8 mouse cellular contexts compared by ENCODE assay signal in the genomic region with DNA sequence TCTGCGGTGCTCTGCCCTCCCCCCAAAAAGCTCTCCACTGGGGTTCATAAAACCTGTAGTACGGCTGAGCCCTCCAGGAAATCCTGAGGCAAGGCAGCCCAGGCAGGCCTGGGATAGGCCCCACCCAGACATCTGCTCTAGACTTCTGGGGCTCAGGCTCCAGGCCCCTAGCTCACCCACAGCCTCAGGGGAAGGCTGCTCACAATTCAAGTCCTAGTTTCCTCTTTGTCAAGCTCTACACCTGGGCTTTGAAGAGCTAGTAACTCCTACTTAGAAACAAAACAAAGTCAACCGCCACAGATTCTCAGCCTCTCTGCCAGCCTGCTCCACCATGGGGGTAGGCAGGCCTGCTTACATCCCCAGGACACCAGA. TPM values are rescaled to one million over a fixed set of nuclear protein-coding genes. Genes with fewer than 3 reads are reported as not detected.
DNase-seq lines count a peak whose midpoint lies in the region; ATAC-seq and TF ChIP-seq lines count a peak whose summit lies in the region.

No protein-coding gene starts in this region.

- TF ChIP-seq CTCF in left cerebral cortex, adult 2 months (IDR thresholded peaks at IDR 0.05) = no peak
- TF ChIP-seq CTCF in liver, adult 2 months (IDR thresholded peaks at IDR 0.05; ENCODE audit: low read depth, low read length) = no peak

- H3K36me3 ChIP-seq in liver, adult 2 months (ENCODE audit: control insufficient read depth, insufficient read depth, low read length) = peaks cover 27% of the 10 kb centered on the region

- WGBS in liver, adult 2 months = 31% methylated on average over 3 of the region's 3 CpGs

- H3K79me2 ChIP-seq in liver, adult 2 months (ENCODE audit: control insufficient read depth, insufficient read depth, low read length) = peaks cover 15% of the 10 kb centered on the region; the same call in 1 of the 2 replicates

- intact Hi-C loops in left cerebral cortex, adult 2 months (cut with DNase I) = no loop called here
- intact Hi-C loops in left cerebral cortex, postnatal 36 days (cut with DNase I) = no loop called here
- intact Hi-C loops in heart, postnatal 14 days (cut with DNase I) = no loop called here

- no peaks in the 10 kb centered on the region for H3K27me3 ChIP-seq in liver, adult 2 months (ENCODE audit: control insufficient read depth, insufficient read depth, low read length)

- TF ChIP-seq POLR2A in liver, adult 2 months (IDR thresholded peaks at IDR 0.05; ENCODE audit: extremely low read depth, insufficient read depth, low read length) = no peak

- no peak for ATAC-seq in monocyte, adult 5-6 weeks (replicated peaks; ENCODE audit: insufficient number of reproducible peaks, low FRiP score, low TSS enrichment, poor library complexity, severe bottlenecking)

- H3K4me1 ChIP-seq in liver, adult 2 months (ENCODE audit: control insufficient read depth, insufficient read depth, low read length) = peaks cover 26% of the 10 kb centered on the region

- H3K4me3 ChIP-seq in left cerebral cortex, adult 2 months = no peak overlapping the region
- H3K4me3 ChIP-seq in liver, adult 2 months (ENCODE audit: insufficient read depth, low read depth, low read length) = no peak overlapping the region

- H3K27ac ChIP-seq in left cerebral cortex, adult 2 months = peak overlapping the region; percentile 77
- H3K27ac ChIP-seq in liver, adult 2 months (replicated peaks; ENCODE audit: insufficient read depth, low read depth, low read length) = peak overlapping the region; percentile 48

- H3K9ac ChIP-seq in liver, adult 2 months (ENCODE audit: low read depth, low read length) = 0 out of 2 replicates have a peak overlapping the region, but pooled peaks have one; percentile 9

- DNase-seq in left cerebral cortex, adult 2 months (ENCODE audit: extremely low spot score in 1 of 2, low spot score in 2 of 2) = no peak
- no peak for DNase-seq in left cerebral cortex, postnatal 36 days (ENCODE audit: low spot score in 2 of 2)
- DNase-seq in cerebellum, postnatal 10 days = peak; percentile 65 to 70
- DNase-seq in heart, postnatal 14 days = peak; percentile 42 to 47
- no peak for DNase-seq in liver, adult 2 months (ENCODE audit: extremely low read depth, low read depth, low spot score)
- peak; percentile 30 for DNase-seq in retina, embryonic 14.5 days (ENCODE audit: low spot score)
- no peak for DNase-seq in spleen, postnatal 4 days (ENCODE audit: low spot score in 2 of 2)

RNA-seq across cellular contexts. Expression of a gene that starts 3.7 kb away (rescaled TPM):
- total RNA-seq in left cerebral cortex, adult 2 months (2021) = 10 to 100 TPM; 16.5 to 18.8 TPM
- total RNA-seq in left cerebral cortex, postnatal 36 days (2021) = 10 to 100 TPM; 17.2 to 20.6 TPM
- total RNA-seq in heart, postnatal 14 days (2021) = 10 to 100 TPM; 28.7 to 30.8 TPM
- 70.1 and 70.3 TPM in 2 replicates for total RNA-seq in liver, adult 2 months (2014; rRNA removed)
- polyA plus RNA-seq in liver, adult 2 months (2012; rRNA removed) = 67.3 and 84.8 TPM in 2 replicates
- 131 to 175 TPM (median 165 TPM) in 3 replicates for total RNA-seq in monocyte, adult 5-6 weeks (2017)

RNA-seq across cellular contexts. Expression of a gene that starts 7.4 kb away (rescaled TPM):
- total RNA-seq in left cerebral cortex, adult 2 months (2021) = not detected
- total RNA-seq in left cerebral cortex, postnatal 36 days (2021) = under 1 TPM; 0.15 to 0.25 TPM
- total RNA-seq in heart, postnatal 14 days (2021) = under 1 TPM in 1 of 2 experiments, not detected in 1; 0.07 TPM
- total RNA-seq in liver, adult 2 months (2014; rRNA removed) = not detected in 2 replicates
- polyA plus RNA-seq in liver, adult 2 months (2012; rRNA removed) = not detected in 2 replicates
- not detected in 3 replicates for total RNA-seq in monocyte, adult 5-6 weeks (2017)

RNA-seq across cellular contexts. Expression of a gene that starts 13.1 kb away (rescaled TPM):
- 100 to 1,000 TPM; 187 to 209 TPM for total RNA-seq in left cerebral cortex, adult 2 months (2021)
- total RNA-seq in left cerebral cortex, postnatal 36 days (2021) = 100 to 1,000 TPM; 183 to 198 TPM
- total RNA-seq in heart, postnatal 14 days (2021) = 100 to 1,000 TPM in 1 of 2 experiments, 10 to 100 TPM in 1; 99.9 to 105 TPM
- total RNA-seq in liver, adult 2 months (2014; rRNA removed) = 60.3 and 65.2 TPM in 2 replicates
- polyA plus RNA-seq in liver, adult 2 months (2012; rRNA removed) = 37.7 and 43.2 TPM in 2 replicates
- total RNA-seq in monocyte, adult 5-6 weeks (2017) = 75.9 to 107 TPM (median 106 TPM) in 3 replicates

RNA-seq across cellular contexts. Expression of a gene that starts 13.2 kb away (rescaled TPM):
- total RNA-seq in left cerebral cortex, adult 2 months (2021) = 10 to 100 TPM; 30.1 to 31.1 TPM
- 10 to 100 TPM; 26.0 to 29.8 TPM for total RNA-seq in left cerebral cortex, postnatal 36 days (2021)
- total RNA-seq in heart, postnatal 14 days (2021) = 10 to 100 TPM; 19.3 to 21.4 TPM
- 19.7 and 20.7 TPM in 2 replicates for total RNA-seq in liver, adult 2 months (2014; rRNA removed)
- 8.8 and 13.8 TPM in 2 replicates for polyA plus RNA-seq in liver, adult 2 months (2012; rRNA removed)
- total RNA-seq in monocyte, adult 5-6 weeks (2017) = 77.3 to 82.1 TPM (median 79.9 TPM) in 3 replicates

RNA-seq across cellular contexts. Expression of a gene that starts 32.6 kb away (rescaled TPM):
- total RNA-seq in left cerebral cortex, adult 2 months (2021) = not detected
- total RNA-seq in left cerebral cortex, postnatal 36 days (2021) = not detected
- total RNA-seq in heart, postnatal 14 days (2021) = not detected
- not detected in 2 replicates for total RNA-seq in liver, adult 2 months (2014; rRNA removed)
- polyA plus RNA-seq in liver, adult 2 months (2012; rRNA removed) = not detected in 2 replicates
- total RNA-seq in monocyte, adult 5-6 weeks (2017) = 1.5 TPM in 1 of 3 replicates, not detected in the others

Comparison
In these comparisons a context has a peak if more than half of its experiments do, and no peak if none do; other contexts are left out.
1. DNase-seq: peak in cerebellum, postnatal 10 days (2 of 2), heart, postnatal 14 days (2 of 2) and retina, embryonic 14.5 days (single experiment); none in left cerebral cortex, adult 2 months (0 of 2), left cerebral cortex, postnatal 36 days (0 of 2), liver, adult 2 months (single experiment) and spleen, postnatal 4 days (0 of 2).